Mouse (Mus musculus): Measurements from ENCODE around the gene Zic2.
"Not testable (repeated sequence)": the region's sequence is repeated elsewhere in the genome, so short reads cannot be mapped to it uniquely, and the experiment has no call there.

Zic2 gene

DNA sequence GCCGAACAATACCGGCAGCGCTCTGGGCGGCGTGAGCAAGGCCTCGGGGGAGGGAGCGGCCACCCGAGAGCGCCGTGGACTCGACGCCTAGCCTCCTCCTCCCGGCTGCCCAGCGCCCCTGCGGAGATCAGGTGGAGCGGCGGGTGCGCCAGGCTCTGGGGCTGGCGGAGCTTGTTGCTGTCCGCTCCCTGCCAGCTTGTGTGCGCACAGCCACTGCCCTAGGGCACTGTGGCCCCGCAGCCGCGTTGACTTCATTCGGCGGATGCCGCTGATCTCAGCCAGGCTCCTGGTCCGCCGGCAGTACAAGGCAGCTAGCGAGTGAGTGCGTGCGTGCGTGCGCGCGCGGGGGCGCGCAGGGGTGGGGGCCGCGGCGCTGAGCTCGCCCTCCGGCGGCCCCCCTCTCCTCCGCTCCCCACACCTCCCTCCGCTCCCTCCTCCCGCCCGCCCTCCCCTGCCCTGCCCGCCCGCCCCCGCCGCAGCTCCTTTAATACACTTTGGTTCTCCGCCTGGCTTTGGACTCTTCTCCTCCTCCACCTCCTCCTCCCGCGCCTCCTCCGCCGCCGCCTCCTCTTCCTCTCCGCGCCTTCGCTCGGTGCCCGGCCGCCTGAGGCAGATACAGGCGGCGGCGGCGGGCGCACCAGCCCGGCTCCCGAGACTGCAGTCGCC lies at the start of gene Zic2:
Zic2 (plus strand) TSS at position 545 of the 666 bp plus-strand sequence.
- no peak for DNase-seq (ENCODE audit: low spot score)

- no peak for DNase-seq (ENCODE audit: low spot score)
Observed at GRCm38 (mm10) chr14:122426529-122427203, 48.6 kb upstream of the Zic2 start.

GRCm38 (mm10) chr14:122427204-122427560 lies 48.1 kb upstream of the Zic2 start:
- no peak for DNase-seq (ENCODE audit: low spot score)

DNA sequence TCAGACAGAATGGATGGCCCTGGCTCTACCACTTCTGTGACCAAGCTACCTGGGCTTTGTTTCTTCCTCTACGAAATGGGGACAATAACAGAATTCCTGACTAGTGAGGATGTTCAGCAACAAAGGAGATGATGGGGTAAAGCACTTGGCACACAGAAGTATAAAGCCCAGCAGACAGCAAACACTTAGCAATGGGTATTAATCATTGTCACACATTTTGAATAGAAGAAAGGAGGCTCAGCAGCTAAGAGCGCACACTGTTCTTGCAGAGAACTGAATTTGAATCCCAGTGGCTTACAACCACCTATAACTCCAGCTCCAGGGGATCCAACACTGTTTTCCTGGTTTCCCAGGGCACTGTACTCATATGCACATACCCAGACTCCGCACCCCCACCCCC lies 47.6 kb upstream of the Zic2 start:
- DNase-seq (ENCODE audit: low spot score), result no peak

DNA sequence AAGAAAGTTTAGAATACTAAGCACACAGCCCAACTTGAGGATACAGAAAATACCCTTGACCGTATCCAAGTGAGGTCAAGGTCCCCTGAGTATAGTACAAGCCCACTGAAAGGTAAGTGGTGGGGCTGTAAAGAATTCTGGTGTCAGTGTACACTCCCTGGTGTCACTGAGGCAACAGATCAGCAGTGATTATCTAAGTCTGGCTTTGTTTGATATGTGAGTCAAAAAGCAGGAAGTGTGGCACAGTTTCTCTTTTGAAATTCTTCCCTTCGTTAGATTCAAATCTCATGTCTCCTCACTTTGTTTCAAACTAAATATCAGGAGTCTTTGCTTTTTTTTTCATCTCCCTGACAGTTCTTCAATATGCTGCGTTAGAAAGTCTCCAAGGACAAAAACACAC lies 42.7 kb upstream of the Zic2 start:
- DNase-seq (ENCODE audit: low spot score), result no peak

- no peak for DNase-seq (ENCODE audit: low spot score)
Observed at GRCm38 (mm10) chr14:122434039-122434438, 41.2 kb upstream of the Zic2 start.

DNA sequence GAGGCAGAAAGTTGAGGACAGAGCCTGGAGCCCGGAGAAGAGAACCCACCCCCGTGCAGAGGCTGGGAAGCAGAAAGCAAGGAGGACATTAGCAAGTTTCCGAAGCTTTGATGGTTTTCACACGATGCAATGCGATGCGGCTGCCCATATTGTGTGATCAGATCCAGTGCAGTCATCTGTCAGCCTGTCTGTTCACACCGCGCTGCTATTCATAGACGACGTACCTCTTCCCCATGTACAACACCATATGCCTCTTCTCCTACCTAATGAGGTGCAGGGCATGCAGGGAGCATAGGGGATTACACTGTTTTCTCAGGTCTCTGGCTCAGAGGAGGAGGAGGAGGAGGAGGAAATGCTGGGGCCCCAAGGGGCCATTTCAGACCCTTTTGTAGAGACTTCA lies 38.4 kb upstream of the Zic2 start:
- no peak for DNase-seq (ENCODE audit: low spot score)

DNA sequence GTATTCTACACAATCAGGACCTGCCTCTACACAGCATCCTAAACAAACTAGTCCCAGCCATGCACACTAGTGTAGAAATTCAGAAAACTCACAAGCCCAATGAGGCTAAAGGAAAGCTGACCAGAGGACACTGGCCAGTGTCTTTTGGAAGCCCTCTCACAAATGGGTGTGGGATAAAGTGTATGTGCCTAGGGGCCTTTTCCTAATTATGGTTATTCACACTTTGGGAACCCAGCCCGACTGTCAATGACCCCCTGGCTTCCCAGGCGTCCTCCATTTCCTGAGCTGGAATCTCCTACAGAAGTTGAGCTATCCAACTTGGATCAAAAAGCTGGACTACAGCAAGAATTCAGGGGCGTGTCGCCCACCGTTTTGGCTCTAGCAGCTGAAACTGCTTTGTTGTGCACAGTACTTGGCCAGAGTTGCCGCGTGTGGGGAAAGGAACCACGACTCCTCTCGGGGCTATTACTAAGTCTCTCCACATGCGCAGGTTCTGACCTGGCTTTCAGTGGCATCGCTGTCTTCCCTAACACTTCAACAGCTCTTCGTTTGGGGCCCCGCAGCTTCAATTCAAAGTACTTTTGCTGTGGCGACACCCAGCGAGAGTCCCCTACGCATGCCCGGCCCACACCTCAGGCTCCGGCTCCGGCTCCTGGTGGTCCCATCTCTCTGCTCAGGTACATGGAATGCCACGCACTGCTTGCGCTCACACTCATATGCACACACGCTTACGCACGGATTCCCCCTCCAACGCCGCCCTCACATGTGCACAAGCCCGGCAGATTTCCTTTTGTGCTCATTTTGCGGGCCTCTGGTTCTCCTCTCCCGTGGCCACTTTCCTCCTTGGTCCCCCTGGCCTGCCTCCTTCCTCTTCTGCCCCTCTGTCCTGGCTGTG lies 25.4 kb upstream of the Zic2 start:
- no peak for DNase-seq (ENCODE audit: low spot score)

GRCm38 (mm10) chr14:122450496-122451382 lies 24.5 kb upstream of the Zic2 start, which contains the start of gene Gm5089:
Gene Gm5089 (minus strand): TSS chr14:122451115.
- no peak for DNase-seq (ENCODE audit: low spot score)

- DNase-seq (ENCODE audit: low spot score), result no peak
Observed at GRCm38 (mm10) chr14:122451551-122452145, 23.6 kb upstream of the Zic2 start.

- DNase-seq (ENCODE audit: low spot score), result no peak
Observed at GRCm38 (mm10) chr14:122452701-122453387, 22.4 kb upstream of the Zic2 start.

- no peak for DNase-seq (ENCODE audit: low spot score)
Observed at GRCm38 (mm10) chr14:122453388-122453995, 21.7 kb upstream of the Zic2 start.

- no peak for DNase-seq (ENCODE audit: low spot score)
Observed at GRCm38 (mm10) chr14:122453996-122454738, 21.1 kb upstream of the Zic2 start.

- no peak for DNase-seq (ENCODE audit: low spot score)
Observed at GRCm38 (mm10) chr14:122454901-122455561, 20.2 kb upstream of the Zic2 start.

- DNase-seq (ENCODE audit: low spot score), result no peak
Observed at GRCm38 (mm10) chr14:122455562-122455958, 19.7 kb upstream of the Zic2 start.

- not testable (repeated sequence) for DNase-seq (ENCODE audit: low spot score)
Observed at GRCm38 (mm10) chr14:122459332-122459731, 15.9 kb upstream of the Zic2 start.

DNA sequence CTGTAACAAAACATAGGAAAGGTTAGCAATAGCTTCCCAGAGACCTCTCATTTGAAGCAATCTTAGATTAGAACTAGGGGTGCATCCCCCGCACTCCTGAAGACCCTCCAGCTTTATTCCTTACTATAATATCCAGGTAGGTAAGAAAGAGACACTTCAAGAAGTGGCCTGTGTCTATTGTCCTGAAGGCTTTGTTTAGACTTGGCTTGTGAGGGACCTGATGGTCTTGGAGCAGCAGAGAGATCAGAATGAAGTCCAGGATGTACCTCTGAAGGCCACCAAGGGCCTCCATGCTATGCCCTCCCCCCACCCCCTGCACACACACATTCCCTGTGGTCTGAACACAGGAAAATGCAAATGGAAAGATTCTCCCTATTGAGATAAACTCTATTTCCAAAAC lies 15.5 kb upstream of the Zic2 start:
- DNase-seq (ENCODE audit: low spot score), result no peak

GRCm38 (mm10) chr14:122460226-122460625 lies 15.0 kb upstream of the Zic2 start:
- DNase-seq (ENCODE audit: low spot score), result no peak

- no peak for DNase-seq (ENCODE audit: low spot score)
Observed at GRCm38 (mm10) chr14:122461500-122461899, 13.7 kb upstream of the Zic2 start.
